Mouse (Mus musculus) hindbrain, embryonic 13.5 days (tissue): Measurements from ENCODE around the gene Gm765. TPM values are rescaled to one million over a fixed set of nuclear protein-coding genes. Genes with fewer than 3 reads are reported as not detected.

Experiments
- ATAC-seq: fragments of 200-750 bp; cut with Nextera tagmentation; 2 replicates; pipeline ENCODE4 v1.8.0; 2017; ENCODE audit warnings: moderate TSS enrichment; ENCODE audit not compliant: low FRiP score
- H3K27ac ChIP-seq: fragments of 300-500 bp; sonication (generic); 2 replicates; pipeline ENCODE4 v1.5.1; 2015; ENCODE audit warnings: inconsistent platforms, mild to moderate bottlenecking, moderate library complexity
- H3K27me3 ChIP-seq: fragments of 300-500 bp; sonication (generic); 2 replicates; pipeline ENCODE4 v1.6.1; 2015; ENCODE audit warnings: mild to moderate bottlenecking, inconsistent platforms
- H3K36me3 ChIP-seq: fragments of 300-500 bp; sonication (generic); 2 replicates; pipeline ENCODE4 v1.6.1; 2015; ENCODE audit warnings: mild to moderate bottlenecking, inconsistent platforms
- H3K4me1 ChIP-seq: fragments of 300-500 bp; sonication (generic); replicated peaks from 2 replicates; pipeline ENCODE4 v1.6.1; 2015; ENCODE audit warnings: inconsistent platforms
- H3K4me2 ChIP-seq: fragments of 300-500 bp; sonication (generic); 2 replicates; pipeline ENCODE4 v1.6.1; 2015; ENCODE audit warnings: inconsistent platforms, mild to moderate bottlenecking, moderate library complexity
- H3K4me3 ChIP-seq: fragments of 300-500 bp; sonication (generic); 2 replicates; pipeline ENCODE4 v1.5.1; 2015; ENCODE audit warnings: mild to moderate bottlenecking, inconsistent platforms
- H3K9ac ChIP-seq: fragments of 300-500 bp; sonication (generic); 2 replicates; pipeline ENCODE4 v1.6.1; 2015; ENCODE audit warnings: mild to moderate bottlenecking, inconsistent platforms
- H3K9me3 ChIP-seq: fragments of 300-500 bp; sonication (generic); 2 replicates; pipeline ENCODE4 v1.6.1; 2016; ENCODE audit warnings: inconsistent platforms
- WGBS: fragments of 180-500 bp; shearing (Covaris S2); methylation state at CpG from one replicate; pipeline ENCODE4 v1.1.7; 2015; 5-methylcytosine and 5-hydroxymethylcytosine counted together
- polyA plus RNA-seq: library from polyadenylated mRNA; unstranded; fragments of >200 nt; fragmentation: Nextera tagmentation; extraction: Ambion mirVana; gene quantifications from 2 replicates; pipeline ENCODE4 v1.2.1, GENCODE M21; 2015

Gm765 gene
- polyA plus RNA-seq, 1 experiment from 2014 or later, result not detected

DNA sequence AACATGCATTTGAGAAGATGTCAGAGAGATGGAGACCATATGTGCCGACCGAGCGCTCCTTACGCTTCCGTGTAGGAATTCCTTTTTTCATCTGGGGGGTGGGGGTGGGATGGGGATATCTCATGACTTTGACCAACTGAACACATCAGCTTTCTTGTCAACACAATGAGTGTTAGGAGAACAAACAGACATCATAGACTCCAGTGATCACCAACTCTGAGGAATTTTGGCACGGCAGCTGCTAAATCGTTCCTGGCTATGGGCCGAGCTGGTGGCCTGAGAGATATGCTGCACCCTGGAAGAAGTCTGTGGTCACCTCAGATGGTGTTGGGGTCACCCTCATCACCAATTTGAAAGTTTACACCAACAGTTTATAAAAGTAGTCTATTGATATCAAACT lies 134.5 kb downstream of the Gm765 start:
- Histone ChIP-seq H3K9ac (no peak overlapping the region), H3K27me3 (no peaks in the 10 kb centered on the region), H3K27ac (no peak overlapping the region), H3K4me1 (no peaks in the 10 kb centered on the region), H3K36me3 (no peaks in the 10 kb centered on the region), H3K4me3 (no peak overlapping the region), H3K9me3 (no peaks in the 10 kb centered on the region), H3K4me2 (no peak overlapping the region)
- ATAC-seq, result no peak
- WGBS, result 94% methylated on average over 8 of the region's 8 CpGs

DNA sequence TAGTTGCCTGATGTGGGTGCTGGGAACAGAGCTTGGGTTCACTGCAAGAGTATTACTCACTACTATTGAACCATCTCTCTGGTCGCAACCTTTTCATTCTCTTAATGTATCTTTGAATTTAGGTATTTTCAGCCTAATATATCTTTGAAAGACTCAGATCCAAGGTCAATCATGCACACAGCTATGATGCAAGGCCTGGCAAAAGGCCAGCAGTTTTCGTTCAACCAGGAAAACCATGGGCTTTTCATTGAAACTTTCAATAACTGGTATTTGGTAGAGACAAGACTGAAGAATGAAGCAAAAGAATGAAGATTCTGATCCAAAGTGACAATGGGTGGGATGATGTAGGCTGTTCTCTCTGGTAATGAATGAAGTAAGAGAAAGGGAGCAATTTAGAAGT lies 143.8 kb downstream of the Gm765 start:
- no peaks in the 10 kb centered on the region for H3K9me3 ChIP-seq
- ATAC-seq, result no peak
- H3K4me2 ChIP-seq, result no peak overlapping the region
- no peak overlapping the region for H3K27ac ChIP-seq
- no peaks in the 10 kb centered on the region for H3K36me3 ChIP-seq
- H3K9ac ChIP-seq, result no peak overlapping the region
- H3K4me1 ChIP-seq, result no peaks in the 10 kb centered on the region
- H3K4me3 ChIP-seq, result no peak overlapping the region
- H3K27me3 ChIP-seq, result no peaks in the 10 kb centered on the region
- WGBS, result 96% methylated on average over 2 of the region's 2 CpGs

DNA sequence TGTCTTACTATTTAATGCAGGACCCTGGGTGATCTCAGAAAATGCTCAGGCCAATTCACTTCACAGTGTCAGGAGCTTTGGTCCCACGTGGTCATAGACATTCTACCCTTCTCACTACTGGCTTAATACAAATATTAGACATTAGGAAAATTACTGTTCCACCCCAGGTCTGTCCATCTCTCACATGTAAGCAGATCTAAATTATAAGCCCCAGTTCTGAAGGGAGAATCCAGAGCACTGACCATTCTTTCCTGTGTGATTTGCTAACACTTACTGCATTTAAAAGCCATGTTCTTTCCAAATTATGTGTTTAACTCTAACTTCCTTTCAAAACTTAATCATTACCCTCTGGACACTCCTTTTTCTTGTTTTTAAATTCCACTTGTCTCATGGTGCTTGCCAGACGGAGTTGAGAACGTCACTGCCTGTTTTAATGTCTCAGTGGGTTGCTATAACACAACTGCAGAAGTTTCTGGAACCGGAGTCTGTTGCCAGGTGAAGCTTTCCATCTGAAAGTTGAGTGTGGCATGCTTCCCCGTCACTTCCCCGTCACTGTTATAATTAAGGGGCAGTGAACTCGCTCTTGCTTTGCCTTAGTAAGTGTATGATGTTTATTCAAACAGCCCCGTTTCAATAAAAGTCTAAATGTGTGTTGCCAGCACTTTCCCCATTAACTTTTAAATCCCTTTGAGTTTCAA lies 151.7 kb downstream of the Gm765 start:
- H3K27ac ChIP-seq, result no peak overlapping the region
- no peak overlapping the region for H3K4me3 ChIP-seq
- no peak overlapping the region for H3K9ac ChIP-seq
- no peaks in the 10 kb centered on the region for H3K36me3 ChIP-seq
- H3K4me1 ChIP-seq, result no peaks in the 10 kb centered on the region
- H3K9me3 ChIP-seq, result no peaks in the 10 kb centered on the region
- WGBS, result 76% methylated on average over 8 of the region's 8 CpGs
- no peak overlapping the region for H3K4me2 ChIP-seq
- ATAC-seq, result no peak
- no peaks in the 10 kb centered on the region for H3K27me3 ChIP-seq
